Mouse (Mus musculus) embryonic fibroblast, embryonic 13.5 days (primary cell): ENCODE measurements around the gene Ovol1. TPM values are rescaled to one million over a fixed set of nuclear protein-coding genes. Genes with fewer than 3 reads are reported as not detected.

Experiments
- H3K27ac ChIP-seq: 2 replicates; pipeline ENCODE4 v1.5.1; 2012; ENCODE audit warnings: low read length, control low read depth, inconsistent platforms; ENCODE audit not compliant: insufficient read depth
- H3K4me1 ChIP-seq: 2 replicates; pipeline ENCODE4 v1.6.1; 2011; ENCODE audit warnings: low read length; ENCODE audit not compliant: control insufficient read depth, insufficient read depth
- H3K4me3 ChIP-seq: 2 replicates; pipeline ENCODE4 v1.5.1; 2011; ENCODE audit warnings: mild to moderate bottlenecking, control low read depth, low read length; ENCODE audit not compliant: insufficient read depth
- CTCF ChIP-seq: IDR thresholded peaks from 2 replicates; pipeline ENCODE4 v1.5.1; 2011; ENCODE audit warnings: mild to moderate bottlenecking, control low read depth, low read length, moderate library complexity, borderline replicate concordance; ENCODE audit not compliant: insufficient read depth
- POLR2A ChIP-seq: IDR thresholded peaks from 2 replicates; pipeline ENCODE4 v1.6.1; 2011; ENCODE audit warnings: low read depth, mild to moderate bottlenecking, control low read depth, low read length, moderate library complexity
- polyA plus RNA-seq: library from polyadenylated mRNA; stranded (reverse); fragments of >200 nt; gene quantifications from 2 replicates; pipeline ENCODE4 v1.2.4, GENCODE M21; 2011; ENCODE audit warnings: low read depth; ENCODE audit not compliant: missing spikeins, insufficient read length

The Ovol1 gene
- polyA plus RNA-seq, 1 experiment, result not detected

DNA sequence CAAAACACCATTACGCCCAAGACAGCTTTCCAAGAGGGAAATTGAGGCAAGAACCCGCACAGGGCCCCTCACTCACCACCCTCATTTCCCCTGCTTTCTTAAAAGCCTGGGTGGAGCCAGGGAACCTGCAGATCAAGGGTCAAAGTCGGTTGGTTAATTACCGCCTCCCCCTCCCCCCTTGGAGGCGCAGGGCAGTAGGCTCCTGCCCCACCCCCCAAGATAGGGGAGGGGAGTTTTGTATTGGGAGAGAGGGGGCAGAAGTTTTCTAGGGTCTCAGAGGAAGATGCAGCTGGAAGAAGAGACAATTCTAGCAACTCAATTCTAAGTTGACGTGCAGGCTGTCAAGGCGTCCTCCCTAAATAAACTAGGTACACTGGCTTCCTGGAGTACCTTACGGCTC is 1.2 kb downstream of the Ovol1 start:
- Histone ChIP-seq H3K4me1 (0 out of 2 replicates have a peak, but pooled peaks cover 3% of the 10 kb centered on the region), H3K4me3 (no peak overlapping the region), H3K27ac (no peak overlapping the region)
- TF ChIP-seq CTCF (no peak), POLR2A (no peak)

DNA sequence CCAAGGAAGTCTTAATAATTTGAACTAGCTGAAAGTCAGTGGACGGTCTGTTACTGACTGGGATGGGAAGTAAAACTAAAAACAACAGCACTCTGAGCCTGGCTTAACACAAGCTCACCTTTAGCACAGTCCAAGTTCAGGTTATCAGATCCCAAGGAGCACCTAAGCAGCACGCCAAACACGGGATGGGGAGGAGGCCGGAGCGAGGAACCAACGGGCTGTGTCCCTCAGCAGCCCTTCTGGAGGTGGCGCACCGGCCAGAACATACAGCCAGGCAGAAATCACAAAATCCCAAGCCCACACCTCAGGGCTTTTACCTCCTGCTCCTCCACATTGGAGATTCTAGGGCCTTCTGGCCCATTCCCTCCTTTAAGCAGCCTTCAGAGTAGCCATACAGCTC is 1.7 kb downstream of the Ovol1 start:
- Histone ChIP-seq H3K4me1 (0 out of 2 replicates have a peak, but pooled peaks cover 3% of the 10 kb centered on the region), H3K4me3 (no peak overlapping the region), H3K27ac (no peak overlapping the region)
- TF ChIP-seq CTCF (no peak), POLR2A (no peak)

DNA sequence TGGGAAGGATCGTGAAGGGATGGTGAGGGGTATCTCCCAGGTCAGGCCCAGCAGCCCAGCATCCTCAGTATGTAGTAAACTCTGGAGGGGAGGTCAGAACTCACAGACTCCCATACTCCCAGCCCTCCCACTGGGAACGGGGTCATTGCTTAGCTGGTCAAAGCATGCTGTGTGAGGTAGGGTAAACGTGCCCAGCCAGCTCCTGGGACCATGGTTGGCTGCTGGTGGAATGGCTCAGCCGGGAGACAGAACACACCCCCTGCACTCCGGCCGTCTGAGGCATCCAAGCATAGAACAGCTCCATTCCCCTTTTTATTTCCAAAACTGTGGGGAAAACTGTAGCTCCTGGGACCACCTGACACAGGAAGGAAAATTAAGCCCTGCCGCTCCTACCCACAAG is 2.3 kb downstream of the Ovol1 start:
- Histone ChIP-seq H3K4me3 (no peak overlapping the region), H3K4me1 (0 out of 2 replicates have a peak, but pooled peaks cover 3% of the 10 kb centered on the region)
- no peak for TF ChIP-seq POLR2A
- no peak for TF ChIP-seq CTCF

DNA sequence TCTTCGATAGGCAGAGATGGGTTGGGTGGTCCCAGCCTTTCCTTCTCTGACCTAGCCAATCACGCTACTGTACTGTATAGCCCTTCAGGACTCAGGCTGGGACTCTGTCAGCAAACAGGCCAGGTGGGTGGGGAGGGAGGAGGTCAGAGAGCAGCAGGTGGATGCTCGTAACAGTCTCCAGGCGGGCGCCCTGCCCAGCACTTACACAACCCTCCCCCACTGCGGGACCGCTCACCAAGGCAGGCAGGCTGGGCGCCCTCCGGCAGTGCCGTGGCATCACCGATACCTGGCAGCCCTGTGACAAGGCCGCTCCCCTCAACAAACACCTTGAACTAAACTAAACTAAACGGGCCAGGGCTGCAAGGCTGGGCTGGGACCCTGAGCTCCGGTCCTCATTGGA is 6.2 kb downstream of the Ovol1 start:
- Histone ChIP-seq H3K4me1 (no peaks in the 10 kb centered on the region), H3K4me3 (no peak overlapping the region), H3K27ac (no peak overlapping the region)
- TF ChIP-seq POLR2A, result no peak
- TF ChIP-seq CTCF, result no peak

More for the DNA sequence above, 2.3 kb downstream of the Ovol1 start:
- no peak overlapping the region for H3K27ac ChIP-seq

DNA sequence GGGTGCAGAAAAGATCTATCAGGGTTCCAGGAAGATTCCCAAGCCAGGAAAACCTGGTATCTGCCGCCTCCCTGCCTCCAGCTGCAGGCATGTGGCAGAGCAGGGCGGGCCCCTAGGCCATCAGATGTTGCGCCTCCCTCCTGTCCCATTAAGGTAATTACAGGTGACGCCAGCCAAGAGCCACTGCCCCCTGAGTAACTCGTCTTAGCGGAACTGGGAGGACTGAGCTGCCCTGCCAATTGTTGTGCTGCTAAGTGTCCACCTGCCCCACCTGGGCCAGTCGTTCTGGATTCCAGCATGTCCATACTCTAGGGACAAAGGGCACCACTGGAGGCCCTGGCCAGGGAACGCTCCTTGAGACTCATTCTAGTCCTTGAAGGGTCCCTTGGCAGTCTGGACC is 6.6 kb downstream of the Ovol1 start:
- H3K27ac ChIP-seq, result no peak overlapping the region
- H3K4me1 ChIP-seq, result no peaks in the 10 kb centered on the region
- H3K4me3 ChIP-seq, result no peak overlapping the region
- no peak for TF ChIP-seq CTCF
- no peak for TF ChIP-seq POLR2A

DNA sequence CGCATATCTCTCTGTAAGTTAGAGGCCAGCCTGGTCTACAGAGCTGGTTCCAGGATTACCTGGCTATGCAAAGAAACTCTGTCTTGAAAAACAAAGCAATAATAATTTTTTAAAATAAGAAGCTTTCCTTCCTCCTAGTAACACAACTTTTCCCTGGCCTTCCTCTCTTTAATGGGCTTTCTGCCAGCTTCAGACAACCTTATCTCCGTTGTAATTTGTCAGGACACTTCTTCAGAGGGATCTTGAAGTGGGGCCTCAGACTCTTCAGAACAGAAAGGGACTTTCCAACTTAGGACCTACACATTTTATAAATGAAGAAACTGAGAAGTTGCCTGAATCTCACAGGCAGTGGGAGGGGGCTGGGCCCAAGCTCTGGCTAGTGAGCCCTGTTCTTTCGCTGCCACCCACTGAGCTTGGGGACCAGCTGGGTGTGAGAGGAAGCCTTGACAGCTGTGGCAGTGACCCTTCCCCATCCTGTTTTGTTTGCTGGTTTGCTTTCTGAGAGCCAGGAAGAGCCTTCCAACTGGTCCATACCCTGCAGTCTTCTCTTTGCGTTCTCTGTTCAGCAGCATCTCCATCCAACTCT is 12.9 kb downstream of the Ovol1 start:
- TF ChIP-seq CTCF (no peak), POLR2A (no peak)
- no peaks in the 10 kb centered on the region for H3K4me1 ChIP-seq
- H3K27ac ChIP-seq, result no peak overlapping the region
- H3K4me3 ChIP-seq, result no peak overlapping the region

DNA sequence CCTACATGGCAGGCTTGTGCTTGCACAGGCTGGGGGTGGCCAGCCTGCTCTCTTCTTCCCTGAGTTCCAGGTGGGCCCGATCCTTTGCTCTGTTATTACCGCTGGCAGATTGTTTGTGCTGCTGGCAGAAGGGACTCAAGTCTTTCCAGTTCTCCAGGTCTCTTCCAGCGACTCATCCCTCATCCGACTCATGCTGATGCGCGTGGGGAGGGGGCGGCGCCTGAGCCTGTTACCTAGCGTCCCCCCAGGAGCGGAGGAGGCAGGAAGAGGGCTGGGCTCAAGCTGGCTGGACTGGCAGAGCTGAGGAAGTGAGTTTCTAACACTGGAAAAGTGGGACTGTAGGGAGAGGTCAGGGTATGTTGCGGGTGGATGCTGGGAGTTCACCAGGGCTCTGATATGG is 16.4 kb downstream of the Ovol1 start:
- Histone ChIP-seq H3K4me3 (no peak overlapping the region), H3K4me1 (no peaks in the 10 kb centered on the region), H3K27ac (no peak overlapping the region)
- no peak for TF ChIP-seq POLR2A
- no peak for TF ChIP-seq CTCF

DNA sequence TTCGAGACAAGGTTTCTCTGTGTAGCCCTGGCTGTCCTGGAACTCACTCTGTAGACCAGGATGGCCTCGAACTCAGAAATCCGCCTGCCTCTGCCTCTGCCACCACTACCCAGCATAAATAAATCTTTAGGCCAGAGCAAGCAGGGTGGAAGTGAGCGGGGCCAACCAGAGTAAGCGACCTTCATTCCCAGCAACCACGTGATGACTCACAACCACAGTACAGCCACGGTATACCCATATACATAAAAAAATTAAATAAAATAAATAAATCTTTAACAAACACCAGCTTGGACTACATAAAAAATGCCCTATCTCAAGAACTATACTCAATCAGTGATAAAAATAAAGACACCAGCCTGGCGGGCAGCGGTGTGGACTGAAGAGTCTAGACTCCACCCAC is 17.1 kb downstream of the Ovol1 start:
- H3K4me1 ChIP-seq, result no peaks in the 10 kb centered on the region
- H3K4me3 ChIP-seq, result no peak overlapping the region
- no peak overlapping the region for H3K27ac ChIP-seq
- TF ChIP-seq CTCF (no peak), POLR2A (no peak)

DNA sequence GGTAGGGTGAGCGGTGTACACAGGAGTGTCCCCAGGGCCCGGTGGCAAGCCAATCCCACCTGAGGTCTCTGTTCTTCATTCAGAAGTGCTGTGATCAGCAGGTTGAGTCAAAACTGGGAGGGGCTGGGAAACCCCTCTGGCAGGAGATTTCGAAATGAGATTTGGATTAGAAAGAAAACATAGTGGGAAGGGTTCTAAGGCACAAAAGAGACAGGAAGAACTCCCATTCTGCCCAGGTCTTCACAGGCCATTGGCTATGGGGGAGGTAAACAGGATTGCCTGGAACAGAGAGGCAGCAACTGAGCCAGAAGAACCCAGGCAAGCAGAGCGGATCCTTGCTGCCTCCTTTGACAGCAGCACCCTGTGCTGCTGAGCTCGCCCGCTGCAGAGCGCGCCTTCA is 21.7 kb downstream of the Ovol1 start:
- Histone ChIP-seq H3K27ac (no peak overlapping the region), H3K4me1 (no peaks in the 10 kb centered on the region), H3K4me3 (no peak overlapping the region)
- TF ChIP-seq POLR2A (no peak), CTCF (no peak)

DNA sequence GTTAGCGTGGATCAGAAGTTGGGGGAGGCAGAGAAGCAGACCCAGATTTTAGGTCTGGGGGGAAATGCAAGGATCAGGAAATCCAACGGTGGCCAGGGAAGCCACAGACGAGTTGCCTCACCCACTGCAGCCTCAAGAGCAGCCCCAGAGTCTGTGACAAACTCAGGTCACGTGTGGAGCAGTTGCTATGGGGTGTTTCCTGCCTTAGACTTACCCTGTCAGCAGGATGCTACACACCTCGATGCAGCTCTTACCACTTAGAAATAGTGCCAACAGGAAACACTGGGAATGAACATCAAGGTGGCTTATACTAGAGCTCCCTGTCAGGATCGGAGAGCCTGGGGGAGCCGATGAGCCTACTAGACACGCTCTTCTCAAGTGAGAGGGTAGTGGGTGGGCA is 27.9 kb downstream of the Ovol1 start:
- Histone ChIP-seq H3K27ac (no peak overlapping the region), H3K4me3 (no peak overlapping the region), H3K4me1 (no peaks in the 10 kb centered on the region)
- TF ChIP-seq POLR2A (no peak), CTCF (no peak)

DNA sequence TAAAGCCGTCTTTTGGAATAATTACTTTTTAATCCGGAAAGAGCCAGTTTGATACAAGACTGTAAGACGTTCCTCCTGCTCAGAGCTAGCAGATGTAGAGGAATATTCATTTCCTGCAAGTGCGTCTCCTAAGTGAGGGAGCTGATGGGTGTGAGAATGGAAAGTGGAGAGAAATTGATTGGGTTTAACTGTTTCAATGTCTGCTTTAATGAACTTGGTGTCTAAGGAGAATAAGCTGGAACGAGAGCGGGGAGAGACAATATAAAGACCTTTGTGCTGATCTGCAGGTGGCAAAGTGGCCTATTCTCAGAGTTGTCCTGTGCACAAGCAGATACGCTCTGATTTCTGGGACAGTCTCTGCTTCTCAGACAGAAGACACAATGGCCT is 30.3 kb downstream of the Ovol1 start:
- TF ChIP-seq POLR2A, result no peak
- H3K4me1 ChIP-seq, result no peaks in the 10 kb centered on the region
- H3K27ac ChIP-seq, result no peak overlapping the region
- no peak overlapping the region for H3K4me3 ChIP-seq
